Mouse (Mus musculus) embryonic facial prominence, embryonic 15.5 days (tissue): ENCODE measurements at regions not wholly inside any gene's neighbourhood (a gene's known extent, or its start where the extent isn't known, plus 50 kb on each side); places are given as distances from the start of the nearest gene placed in this dataset.

Source experiments
- ATAC-seq: fragments of 200-750 bp; cut with Nextera tagmentation; 2 replicates; pipeline ENCODE4 v1.8.0; 2017; ENCODE audit warnings: low read depth, moderate TSS enrichment; ENCODE audit not compliant: insufficient number of reproducible peaks, low FRiP score, low TSS enrichment
- H3K27ac ChIP-seq: fragments of 300-500 bp; sonication (generic); replicated peaks from 2 replicates; pipeline ENCODE4 v1.5.1; 2015; ENCODE audit warnings: mild to moderate bottlenecking, inconsistent platforms
- H3K27me3 ChIP-seq: fragments of 300-500 bp; sonication (generic); 2 replicates; pipeline ENCODE4 v1.6.1; 2015; ENCODE audit warnings: inconsistent platforms
- H3K36me3 ChIP-seq: fragments of 300-500 bp; sonication (generic); 2 replicates; pipeline ENCODE4 v1.6.1; 2015; ENCODE audit warnings: mild to moderate bottlenecking, inconsistent platforms
- H3K4me1 ChIP-seq: fragments of 300-500 bp; sonication (generic); 2 replicates; pipeline ENCODE4 v1.6.1; 2015; ENCODE audit warnings: inconsistent platforms
- H3K4me2 ChIP-seq: fragments of 300-500 bp; sonication (generic); replicated peaks from 2 replicates; pipeline ENCODE4 v1.6.1; 2015; ENCODE audit warnings: mild to moderate bottlenecking, inconsistent platforms
- H3K4me3 ChIP-seq: fragments of 300-500 bp; sonication (generic); replicated peaks from 2 replicates; pipeline ENCODE4 v1.5.1; 2015; ENCODE audit warnings: mild to moderate bottlenecking, inconsistent platforms
- H3K9ac ChIP-seq: fragments of 300-500 bp; sonication (generic); 2 replicates; pipeline ENCODE4 v1.6.1; 2015; ENCODE audit warnings: inconsistent platforms
- H3K9me3 ChIP-seq: fragments of 300-500 bp; sonication (generic); replicated peaks from 2 replicates; pipeline ENCODE4 v1.6.1; 2016; ENCODE audit warnings: inconsistent platforms
- WGBS: fragments of 180-500 bp; shearing (Covaris S2); methylation state at CpG from one replicate; pipeline ENCODE4 v1.1.7; 2015; 5-methylcytosine and 5-hydroxymethylcytosine counted together

DNA sequence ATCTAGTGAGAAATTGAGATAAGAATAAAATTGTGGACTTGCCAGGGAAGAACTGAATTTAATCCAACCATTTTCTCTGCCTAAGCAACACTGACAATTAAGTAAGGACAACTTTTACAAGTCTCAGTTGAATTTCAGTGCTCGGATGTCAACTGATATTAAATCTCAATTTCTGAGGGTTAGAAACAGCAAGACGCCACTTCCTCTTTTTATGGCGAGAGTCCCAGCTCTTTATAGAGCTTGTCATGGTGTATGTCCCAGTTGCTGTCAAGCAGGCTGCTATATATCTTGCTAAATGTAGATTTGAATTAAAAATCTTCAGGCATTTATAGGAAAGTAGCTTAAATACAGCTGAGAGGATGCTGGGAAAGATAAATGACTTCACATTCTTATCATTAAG lies 697.8 kb upstream of the Got2 start:
- no peak overlapping the region for H3K9ac ChIP-seq

DNA sequence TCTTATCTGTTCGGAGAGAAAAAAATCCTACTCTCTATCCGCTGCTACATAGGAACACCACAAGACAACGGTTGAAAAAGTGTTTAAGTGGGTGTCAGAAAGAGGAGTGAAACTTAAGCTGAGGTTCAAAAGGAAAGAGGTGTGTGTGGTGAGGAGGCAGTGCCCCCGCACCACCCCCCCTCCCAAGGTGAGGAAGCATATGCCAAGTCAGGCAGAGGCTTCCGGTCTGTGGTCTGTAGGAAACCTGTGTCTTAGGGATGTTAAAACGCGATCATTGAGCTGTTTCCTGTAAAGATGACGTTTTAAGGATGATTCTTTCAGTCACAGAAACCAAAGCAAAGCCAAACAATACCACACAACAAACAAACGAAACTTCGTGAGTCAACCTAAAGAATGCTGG lies 664.2 kb upstream of the Got2 start:
- H3K9me3 ChIP-seq, result no peaks in the 10 kb centered on the region
- no peak overlapping the region for H3K27ac ChIP-seq
- H3K9ac ChIP-seq, result no peak overlapping the region
- no peaks in the 10 kb centered on the region for H3K27me3 ChIP-seq
- no peak overlapping the region for H3K4me2 ChIP-seq
- ATAC-seq, result no peak
- no peaks in the 10 kb centered on the region for H3K4me1 ChIP-seq
- H3K36me3 ChIP-seq, result no peaks in the 10 kb centered on the region
- WGBS, result 76% methylated on average over 10 of the region's 10 CpGs
- no peak overlapping the region for H3K4me3 ChIP-seq

More for the DNA sequence above, 697.8 kb upstream of the Got2 start:
- no peak overlapping the region for H3K4me2 ChIP-seq
- no peak for ATAC-seq
- H3K27me3 ChIP-seq, result no peaks in the 10 kb centered on the region
- H3K27ac ChIP-seq, result no peak overlapping the region
- H3K4me3 ChIP-seq, result no peak overlapping the region
- no peaks in the 10 kb centered on the region for H3K4me1 ChIP-seq
- WGBS, result 61% methylated on average over 3 of the region's 3 CpGs
- H3K36me3 ChIP-seq, result no peaks in the 10 kb centered on the region
- no peaks in the 10 kb centered on the region for H3K9me3 ChIP-seq

DNA sequence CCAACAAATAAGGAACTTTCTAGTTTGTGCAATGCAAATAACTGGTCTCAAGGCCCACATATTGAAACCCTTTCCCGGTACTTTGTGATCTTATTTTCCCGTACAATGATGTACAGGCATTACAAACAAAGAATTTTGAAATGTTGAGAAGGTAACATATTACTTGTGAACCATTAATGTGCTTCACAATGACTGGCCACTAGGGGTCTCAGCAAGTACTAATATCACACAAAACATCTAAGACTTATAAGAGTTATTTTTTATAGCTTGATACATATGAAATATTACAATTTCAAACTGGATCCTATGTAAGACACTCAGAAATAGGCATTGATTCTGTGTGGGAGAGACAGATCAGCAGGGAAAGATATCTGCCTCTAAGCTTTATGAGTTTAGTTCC lies 662.1 kb upstream of the Got2 start:
- Histone ChIP-seq H3K4me3 (no peak overlapping the region), H3K4me1 (no peaks in the 10 kb centered on the region), H3K9ac (no peak overlapping the region), H3K27ac (no peak overlapping the region), H3K4me2 (no peak overlapping the region), H3K9me3 (no peaks in the 10 kb centered on the region), H3K27me3 (no peaks in the 10 kb centered on the region), H3K36me3 (no peaks in the 10 kb centered on the region)
- WGBS, result 89% methylated on average over 2 of the region's 2 CpGs
- ATAC-seq, result no peak

DNA sequence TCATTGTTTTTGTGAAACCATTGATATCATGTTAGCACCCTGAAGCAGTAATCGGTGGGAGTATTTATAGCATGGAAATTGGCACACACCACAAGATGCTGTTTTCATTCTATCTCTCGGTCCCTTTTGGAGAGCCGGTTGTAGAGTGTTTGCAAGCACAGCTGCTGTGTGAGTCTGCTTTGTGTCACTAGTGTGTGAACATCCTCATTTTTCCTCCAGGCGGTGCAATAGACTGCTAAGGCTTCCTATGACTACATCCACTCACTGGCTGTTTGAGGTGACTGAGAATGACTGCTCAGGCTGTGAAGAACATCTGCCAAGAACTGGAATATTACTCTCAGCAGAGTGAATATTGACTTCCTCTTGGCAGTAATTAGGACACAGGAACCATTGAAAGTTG lies 660.3 kb upstream of the Got2 start:
- no peak overlapping the region for H3K9ac ChIP-seq
- H3K4me1 ChIP-seq, result no peaks in the 10 kb centered on the region
- no peak overlapping the region for H3K4me2 ChIP-seq
- 81% methylated on average over 4 of the region's 4 CpGs for WGBS
- ATAC-seq, result no peak
- H3K27me3 ChIP-seq, result no peaks in the 10 kb centered on the region
- H3K36me3 ChIP-seq, result no peaks in the 10 kb centered on the region
- H3K27ac ChIP-seq, result no peak overlapping the region
- H3K4me3 ChIP-seq, result no peak overlapping the region
- no peaks in the 10 kb centered on the region for H3K9me3 ChIP-seq

DNA sequence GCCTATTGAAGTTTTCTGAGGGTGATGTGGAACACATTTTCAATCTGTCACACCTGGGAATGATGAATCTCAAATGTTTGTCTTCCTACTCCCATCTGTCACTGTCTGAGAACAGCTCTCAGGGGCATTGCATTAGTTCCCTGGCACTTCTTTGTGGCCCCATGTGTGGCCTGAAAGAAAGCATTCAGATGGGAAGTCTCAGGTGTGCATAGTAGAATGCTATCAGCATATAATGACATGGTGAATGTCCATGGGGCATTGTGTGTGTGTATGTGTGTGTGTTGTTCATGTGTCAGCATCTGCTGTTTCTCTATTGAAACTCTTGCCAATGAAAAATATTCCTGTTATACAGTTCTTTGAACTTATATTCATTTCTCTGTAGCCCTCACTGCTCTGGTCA lies 659.8 kb upstream of the Got2 start:
- Histone ChIP-seq H3K4me2 (no peak overlapping the region), H3K4me1 (no peaks in the 10 kb centered on the region), H3K27ac (no peak overlapping the region), H3K36me3 (no peaks in the 10 kb centered on the region), H3K4me3 (no peak overlapping the region), H3K27me3 (no peaks in the 10 kb centered on the region), H3K9me3 (no peaks in the 10 kb centered on the region), H3K9ac (no peak overlapping the region)
- ATAC-seq, result no peak

DNA sequence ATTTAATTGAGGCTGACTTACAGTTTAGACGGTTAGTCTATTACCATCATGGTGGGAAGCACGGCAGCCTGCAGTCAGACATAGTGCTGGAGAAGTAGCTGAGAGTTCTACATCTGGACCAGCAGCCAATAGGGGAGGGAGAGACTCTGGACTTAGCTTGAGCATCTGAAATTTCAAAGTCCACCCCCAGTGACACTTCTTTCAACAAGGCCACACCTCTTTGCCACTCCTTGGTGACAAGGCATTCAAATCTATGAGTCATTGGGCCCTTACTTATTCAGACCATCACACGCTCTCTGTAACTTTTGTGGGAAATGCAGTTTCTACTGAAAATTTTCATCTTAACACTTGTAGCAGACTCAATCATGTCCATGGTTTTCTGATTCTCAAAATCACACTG lies 653.9 kb upstream of the Got2 start:
- no peak overlapping the region for H3K27ac ChIP-seq
- no peaks in the 10 kb centered on the region for H3K4me1 ChIP-seq
- no peak overlapping the region for H3K4me2 ChIP-seq
- H3K36me3 ChIP-seq, result no peaks in the 10 kb centered on the region
- no peaks in the 10 kb centered on the region for H3K9me3 ChIP-seq
- no peak for ATAC-seq
- 89% methylated on average over 3 of the region's 3 CpGs for WGBS
- H3K27me3 ChIP-seq, result no peaks in the 10 kb centered on the region
- H3K4me3 ChIP-seq, result no peak overlapping the region
- H3K9ac ChIP-seq, result no peak overlapping the region

DNA sequence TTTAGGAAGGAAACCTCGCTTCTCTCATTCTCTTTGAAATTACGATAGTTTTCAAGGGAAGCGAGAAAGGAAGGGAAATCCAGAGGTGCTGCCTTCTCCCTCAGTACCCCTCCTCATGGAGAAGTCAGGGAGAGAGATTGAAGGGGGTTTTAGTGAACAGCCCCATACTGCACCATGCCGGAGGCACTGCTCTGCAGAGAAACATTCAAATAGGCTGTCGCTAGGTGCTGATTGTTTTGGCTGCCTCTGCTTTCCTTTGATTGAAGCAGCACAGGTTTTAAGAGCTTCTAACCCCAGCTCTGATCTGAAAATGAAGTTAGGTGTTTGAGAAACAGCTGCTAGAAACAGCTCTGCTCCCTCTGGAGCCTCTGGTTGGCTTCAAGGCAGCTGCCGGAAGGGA lies 610.5 kb upstream of the Got2 start:
- H3K4me2 ChIP-seq, result no peak overlapping the region
- ATAC-seq, result no peak
- H3K36me3 ChIP-seq, result no peaks in the 10 kb centered on the region
- no peaks in the 10 kb centered on the region for H3K4me1 ChIP-seq
- H3K27ac ChIP-seq, result no peak overlapping the region
- H3K27me3 ChIP-seq, result no peaks in the 10 kb centered on the region
- H3K9ac ChIP-seq, result no peak overlapping the region
- H3K9me3 ChIP-seq, result no peaks in the 10 kb centered on the region
- 63% methylated on average over 6 of the region's 6 CpGs for WGBS
- H3K4me3 ChIP-seq, result no peak overlapping the region

DNA sequence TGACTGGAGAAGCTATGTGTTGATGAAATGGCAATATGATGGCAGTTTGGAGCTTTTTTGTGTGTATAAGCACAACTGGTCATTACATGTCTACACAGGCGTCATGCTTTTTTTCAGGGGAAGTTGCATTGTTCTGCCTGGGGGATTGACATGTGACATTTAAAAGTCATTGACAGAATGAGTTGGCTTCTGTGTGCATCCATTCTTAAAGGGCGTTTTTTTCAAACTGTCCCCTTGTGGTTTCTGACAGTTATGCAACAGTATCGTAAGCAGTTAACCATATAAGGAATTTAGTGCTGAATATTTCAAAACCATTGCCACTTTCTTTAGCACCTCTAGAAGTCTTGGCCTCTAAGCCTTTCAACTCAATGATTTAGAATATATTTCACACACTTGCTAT lies 607.1 kb upstream of the Got2 start:
- H3K9me3 ChIP-seq, result no peaks in the 10 kb centered on the region
- H3K36me3 ChIP-seq, result no peaks in the 10 kb centered on the region
- H3K9ac ChIP-seq, result no peak overlapping the region
- no peaks in the 10 kb centered on the region for H3K4me1 ChIP-seq
- no peak for ATAC-seq
- no peak overlapping the region for H3K4me3 ChIP-seq
- WGBS, result 74% methylated on average over 3 of the region's 3 CpGs
- no peak overlapping the region for H3K27ac ChIP-seq
- no peak overlapping the region for H3K4me2 ChIP-seq
- H3K27me3 ChIP-seq, result no peaks in the 10 kb centered on the region

DNA sequence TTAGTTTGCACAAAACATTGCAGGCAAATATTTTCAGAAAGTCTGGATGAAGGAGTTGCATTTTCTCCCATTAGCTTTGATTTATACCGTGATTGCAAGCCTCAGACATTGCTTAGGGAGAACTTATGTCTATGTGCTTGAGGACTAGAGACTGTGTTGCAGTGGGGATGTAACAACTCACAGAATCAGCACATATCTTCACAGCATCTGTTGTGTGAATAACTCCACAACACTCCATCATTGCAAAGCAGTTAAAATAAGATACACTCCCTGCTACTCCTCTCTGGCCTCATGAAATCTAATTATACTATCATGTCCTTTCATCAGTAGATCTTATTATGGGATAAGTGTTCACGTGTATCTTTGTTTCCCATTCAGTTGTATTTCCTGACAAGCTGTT lies 601.5 kb upstream of the Got2 start:
- no peak overlapping the region for H3K4me3 ChIP-seq
- H3K9ac ChIP-seq, result no peak overlapping the region
- ATAC-seq, result no peak
- H3K36me3 ChIP-seq, result no peaks in the 10 kb centered on the region
- H3K4me1 ChIP-seq, result no peaks in the 10 kb centered on the region
- H3K27me3 ChIP-seq, result no peaks in the 10 kb centered on the region
- H3K27ac ChIP-seq, result no peak overlapping the region
- no peaks in the 10 kb centered on the region for H3K9me3 ChIP-seq
- WGBS, result 56% methylated on average over 2 of the region's 2 CpGs
- no peak overlapping the region for H3K4me2 ChIP-seq

DNA sequence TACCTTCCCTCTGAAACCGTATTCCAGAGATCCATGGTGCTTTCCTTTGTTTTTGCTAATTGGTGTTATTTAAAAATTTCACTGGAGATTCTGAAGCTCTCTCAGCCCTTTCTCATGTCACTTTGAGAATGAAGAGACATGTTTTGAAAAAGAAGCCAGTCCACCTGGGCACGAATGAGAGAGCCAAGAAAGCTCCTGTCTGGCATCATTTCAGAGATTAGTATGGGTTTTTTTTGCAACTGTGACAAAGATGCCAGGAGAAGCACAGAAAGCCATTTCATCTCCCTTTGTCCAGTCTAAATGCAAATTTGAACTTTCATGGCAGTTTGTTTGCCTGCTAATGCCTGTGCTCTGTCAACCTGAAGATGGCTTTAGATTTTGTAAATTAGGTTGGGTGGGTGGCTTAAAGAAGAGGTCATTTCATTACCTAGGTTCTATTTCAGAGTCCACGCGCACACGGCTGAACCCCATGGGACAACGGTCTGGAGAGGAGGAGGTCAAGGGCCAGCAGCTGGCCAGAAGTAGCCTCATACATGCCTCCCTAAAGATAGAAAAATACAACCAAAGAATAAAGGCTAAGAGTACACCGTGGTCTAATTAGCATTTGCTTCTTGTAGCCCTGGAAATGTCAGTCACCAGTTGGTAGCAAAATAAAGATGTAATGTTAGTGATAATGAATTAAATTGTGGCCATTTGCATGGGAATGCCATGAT lies 600.5 kb upstream of the Got2 start:
- no peaks in the 10 kb centered on the region for H3K9me3 ChIP-seq
- H3K9ac ChIP-seq, result no peak overlapping the region
- no peak for ATAC-seq
- H3K27ac ChIP-seq, result no peak overlapping the region
- no peak overlapping the region for H3K4me2 ChIP-seq
- WGBS, result 48% methylated on average over 7 of the region's 7 CpGs
- no peaks in the 10 kb centered on the region for H3K27me3 ChIP-seq
- no peaks in the 10 kb centered on the region for H3K36me3 ChIP-seq
- H3K4me1 ChIP-seq, result no peaks in the 10 kb centered on the region
- no peak overlapping the region for H3K4me3 ChIP-seq

DNA sequence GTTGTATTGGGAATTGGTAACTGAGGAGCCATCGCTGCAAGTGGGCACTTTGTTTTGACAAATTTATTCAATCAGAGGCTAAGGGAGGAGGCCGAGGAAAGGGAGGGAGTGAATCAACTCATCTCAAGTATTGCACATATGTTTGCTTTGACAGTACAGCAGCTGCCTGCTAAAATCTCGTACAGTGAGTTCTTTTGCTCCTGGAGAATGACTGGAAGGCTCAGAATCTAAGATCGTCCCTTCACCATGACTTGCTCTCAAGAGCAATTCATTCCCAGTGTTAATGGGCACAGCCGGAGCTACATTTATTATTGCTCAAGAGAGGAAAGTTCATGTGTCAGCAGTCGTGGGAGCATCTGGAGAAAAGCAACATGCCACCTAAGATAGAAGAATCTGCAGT lies 567.6 kb upstream of the Got2 start:
- Histone ChIP-seq H3K4me2 (peak overlapping the region; percentile 40), H3K4me3 (no peak overlapping the region), H3K27ac (no peak overlapping the region), H3K36me3 (no peaks in the 10 kb centered on the region), H3K4me1 (0 out of 2 replicates have a peak, but pooled peaks cover 5% of the 10 kb centered on the region), H3K9me3 (no peaks in the 10 kb centered on the region), H3K27me3 (no peaks in the 10 kb centered on the region), H3K9ac (no peak overlapping the region)
- ATAC-seq, result no peak
- WGBS, result 14% methylated on average over 6 of the region's 6 CpGs

DNA sequence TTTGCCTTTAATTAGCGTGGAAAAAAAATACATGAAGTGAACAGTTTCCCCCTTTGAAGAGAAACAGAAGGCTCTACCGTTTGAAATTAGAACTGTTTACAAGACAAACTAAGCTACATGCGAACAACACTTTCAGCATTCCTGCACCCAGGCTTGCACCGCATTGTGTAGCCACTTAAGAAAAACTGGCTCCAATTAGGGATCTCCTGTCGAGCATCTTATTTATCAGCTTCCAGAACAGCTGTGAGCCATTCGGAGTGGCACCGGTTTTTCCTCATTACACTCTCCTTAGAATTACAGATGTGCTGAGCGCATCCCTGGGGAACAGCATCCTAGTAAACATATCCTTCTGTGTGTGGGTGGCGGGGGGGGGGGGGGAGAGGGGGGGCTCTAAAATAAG lies 567.0 kb upstream of the Got2 start:
- no peaks in the 10 kb centered on the region for H3K9me3 ChIP-seq
- 8% methylated on average over 9 of the region's 9 CpGs for WGBS
- H3K27ac ChIP-seq, result no peak overlapping the region
- H3K36me3 ChIP-seq, result no peaks in the 10 kb centered on the region
- no peak for ATAC-seq
- no peak overlapping the region for H3K9ac ChIP-seq
- H3K4me1 ChIP-seq, result 0 out of 2 replicates have a peak, but pooled peaks cover 5% of the 10 kb centered on the region
- peak overlapping the region; percentile 40 for H3K4me2 ChIP-seq
- no peaks in the 10 kb centered on the region for H3K27me3 ChIP-seq
- H3K4me3 ChIP-seq, result no peak overlapping the region
